Mouse (Mus musculus) kidney, embryonic 15.5 days (tissue): ENCODE data around the gene Lnpep. TPM values are rescaled to one million over a fixed set of nuclear protein-coding genes. Genes with fewer than 3 reads are reported as not detected.

Source experiments
- ATAC-seq: fragments of 200-750 bp; cut with Nextera tagmentation; replicated peaks from 2 replicates; pipeline ENCODE4 v1.8.0; 2017; ENCODE audit warnings: moderate TSS enrichment; ENCODE audit not compliant: low FRiP score
- H3K27ac ChIP-seq: fragments of 300-500 bp; sonication (generic); 2 replicates; pipeline ENCODE4 v1.5.1; 2015; ENCODE audit warnings: mild to moderate bottlenecking, inconsistent platforms
- H3K27me3 ChIP-seq: fragments of 300-500 bp; sonication (generic); 2 replicates; pipeline ENCODE4 v1.6.1; 2015; ENCODE audit warnings: inconsistent platforms
- H3K36me3 ChIP-seq: fragments of 300-500 bp; sonication (generic); 2 replicates; pipeline ENCODE4 v1.6.1; 2015; ENCODE audit warnings: inconsistent platforms
- H3K4me1 ChIP-seq: fragments of 300-500 bp; sonication (generic); 2 replicates; pipeline ENCODE4 v1.6.1; 2015; ENCODE audit warnings: inconsistent platforms
- H3K4me2 ChIP-seq: fragments of 300-500 bp; sonication (generic); 2 replicates; pipeline ENCODE4 v1.6.1; 2015; ENCODE audit warnings: moderate library complexity, mild to moderate bottlenecking, inconsistent platforms
- H3K4me3 ChIP-seq: fragments of 300-500 bp; sonication (generic); replicated peaks from 2 replicates; pipeline ENCODE4 v1.5.1; 2015; ENCODE audit warnings: mild to moderate bottlenecking, inconsistent platforms
- H3K9ac ChIP-seq: fragments of 300-500 bp; sonication (generic); 2 replicates; pipeline ENCODE4 v1.6.1; 2015; ENCODE audit warnings: mild to moderate bottlenecking, inconsistent platforms
- H3K9me3 ChIP-seq: fragments of 300-500 bp; sonication (generic); replicated peaks from 2 replicates; pipeline ENCODE4 v1.6.1; 2016; ENCODE audit warnings: inconsistent platforms
- WGBS: fragments of 180-500 bp; shearing (Covaris S2); methylation state at CpG from one replicate; pipeline ENCODE4 v1.1.7; 2015; ENCODE audit warnings: mixed read lengths; 5-methylcytosine and 5-hydroxymethylcytosine counted together
- polyA plus RNA-seq: library from polyadenylated mRNA; unstranded; fragments of >200 nt; fragmentation: Nextera tagmentation; extraction: Ambion mirVana; gene quantifications from 2 replicates; pipeline ENCODE4 v1.2.1, GENCODE M21; 2015

The Lnpep gene
- polyA plus RNA-seq, 1 experiment from 2014 or later: 9.3 TPM

DNA sequence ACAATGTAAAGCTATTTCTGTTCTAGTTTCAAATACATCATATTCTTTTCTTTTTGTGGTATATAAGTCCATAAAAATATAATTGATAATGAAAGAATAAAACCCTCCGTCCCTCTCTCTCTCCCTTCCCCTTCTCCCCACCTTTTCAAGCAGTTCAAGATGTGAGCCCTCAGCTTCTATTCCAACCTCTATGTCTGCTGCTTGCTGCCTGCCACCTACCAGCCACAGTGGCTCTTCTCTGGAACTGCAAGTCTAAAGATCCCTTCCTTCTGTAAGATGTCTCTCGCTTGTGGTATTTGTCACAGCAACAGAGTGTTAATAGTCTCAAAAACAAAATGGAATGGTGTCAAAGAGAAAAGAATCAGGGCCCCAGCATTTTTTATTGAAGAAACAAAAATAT lies 20.3 kb downstream of the Lnpep start:
- no peak for ATAC-seq
- Histone ChIP-seq H3K4me1 (peaks cover 3% of the 10 kb centered on the region; the same call in 1 of the 2 replicates), H3K27me3 (no peaks in the 10 kb centered on the region), H3K4me2 (no peak overlapping the region), H3K9me3 (no peaks in the 10 kb centered on the region), H3K36me3 (no peaks in the 10 kb centered on the region), H3K27ac (no peak overlapping the region), H3K4me3 (no peak overlapping the region), H3K9ac (no peak overlapping the region)
- WGBS: 86% methylated on average over 2 of the region's 2 CpGs

DNA sequence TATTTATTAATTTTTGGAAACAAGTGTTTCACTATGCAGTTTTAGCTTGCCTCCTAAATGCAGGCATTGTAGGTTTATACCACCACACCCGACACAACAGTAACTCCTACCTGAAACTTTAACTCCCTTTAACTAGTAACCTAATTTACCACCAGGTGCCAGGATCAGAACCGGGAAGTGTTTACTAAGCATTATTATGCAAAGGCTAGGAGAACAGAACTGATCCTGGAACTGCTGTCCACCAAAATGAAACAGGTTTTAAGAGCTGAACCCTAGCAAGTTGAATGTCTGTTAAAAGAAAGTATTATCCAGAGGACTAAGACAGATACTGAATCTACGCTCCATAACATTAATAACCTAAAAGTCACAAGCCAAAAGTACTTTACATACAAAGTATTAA lies 21.2 kb downstream of the Lnpep start:
- no peaks in the 10 kb centered on the region for H3K36me3 ChIP-seq
- H3K4me2 ChIP-seq: no peak overlapping the region
- no peaks in the 10 kb centered on the region for H3K9me3 ChIP-seq
- no peak overlapping the region for H3K27ac ChIP-seq
- H3K4me3 ChIP-seq: no peak overlapping the region
- 87% methylated on average over 3 of the region's 3 CpGs for WGBS
- no peak for ATAC-seq
- H3K4me1 ChIP-seq: peaks cover 3% of the 10 kb centered on the region; the same call in 1 of the 2 replicates
- no peaks in the 10 kb centered on the region for H3K27me3 ChIP-seq
- no peak overlapping the region for H3K9ac ChIP-seq

- Histone ChIP-seq H3K27me3 (no peaks in the 10 kb centered on the region), H3K4me3 (no peak overlapping the region), H3K9ac (no peak overlapping the region), H3K9me3 (no peaks in the 10 kb centered on the region), H3K4me2 (no peak overlapping the region), H3K4me1 (peaks cover 1% of the 10 kb centered on the region; the same call in 1 of the 2 replicates), H3K27ac (no peak overlapping the region), H3K36me3 (no peaks in the 10 kb centered on the region)
- no peak for ATAC-seq
These were observed 22.1 kb downstream of the Lnpep start for GRCm38 (mm10) chr17:17602786-17603185.

GRCm38 (mm10) chr17:17602330-17602729 lies 22.5 kb downstream of the Lnpep start:
- ATAC-seq: no peak
- no peaks in the 10 kb centered on the region for H3K4me1 ChIP-seq
- no peak overlapping the region for H3K4me2 ChIP-seq
- no peaks in the 10 kb centered on the region for H3K36me3 ChIP-seq
- H3K9ac ChIP-seq: no peak overlapping the region
- H3K4me3 ChIP-seq: no peak overlapping the region
- WGBS: 66% methylated on average over 4 of the region's 4 CpGs
- H3K9me3 ChIP-seq: no peaks in the 10 kb centered on the region
- no peaks in the 10 kb centered on the region for H3K27me3 ChIP-seq
- H3K27ac ChIP-seq: no peak overlapping the region

DNA sequence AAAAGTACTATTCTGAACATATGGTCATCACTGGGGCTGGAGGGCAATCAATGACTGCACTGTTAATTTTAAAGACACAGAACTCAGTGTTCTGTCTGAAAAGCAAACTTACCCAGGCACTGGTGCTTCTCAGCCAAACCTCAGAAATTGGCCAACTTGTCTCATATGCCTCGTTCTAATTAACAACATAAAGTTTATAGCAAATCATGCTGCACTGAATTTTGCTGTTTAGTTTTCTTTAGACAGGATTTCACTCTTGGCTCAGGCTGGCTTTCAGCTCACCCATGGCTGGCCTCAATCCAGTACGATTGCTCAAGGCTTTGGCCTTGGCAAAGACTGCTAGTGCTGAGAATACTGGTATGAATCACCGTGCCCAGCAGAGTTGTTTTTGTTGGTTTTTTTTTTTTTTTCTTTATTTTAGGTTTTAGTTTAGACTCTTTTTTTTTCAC lies 24.0 kb downstream of the Lnpep start:
- WGBS: 64% methylated on average over 3 of the region's 3 CpGs
- Histone ChIP-seq H3K4me3 (no peak overlapping the region), H3K4me1 (no peaks in the 10 kb centered on the region), H3K9ac (no peak overlapping the region), H3K9me3 (no peaks in the 10 kb centered on the region), H3K27ac (no peak overlapping the region), H3K27me3 (no peaks in the 10 kb centered on the region), H3K36me3 (no peaks in the 10 kb centered on the region), H3K4me2 (no peak overlapping the region)
- ATAC-seq: no peak

DNA sequence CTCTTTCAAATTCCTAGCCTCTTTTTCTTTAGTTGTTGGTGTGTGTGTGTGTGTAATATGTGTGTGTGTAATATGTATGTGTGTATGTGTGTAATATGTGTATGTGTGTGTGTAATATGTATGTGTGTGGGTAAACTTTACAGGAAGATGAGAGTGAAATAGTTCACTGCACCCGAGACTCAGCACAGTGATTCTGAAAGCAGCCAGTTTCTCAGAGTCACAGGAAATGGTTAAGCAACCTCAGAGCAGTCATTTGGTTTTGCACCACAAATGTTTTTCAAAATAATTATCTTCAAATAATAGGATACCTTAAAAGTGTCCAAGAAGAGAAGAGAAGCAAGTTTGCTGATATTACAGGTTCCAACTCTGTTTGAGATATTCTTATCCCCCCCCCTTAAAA lies 24.8 kb downstream of the Lnpep start:
- no peak overlapping the region for H3K27ac ChIP-seq
- no peaks in the 10 kb centered on the region for H3K9me3 ChIP-seq
- no peak for ATAC-seq
- H3K36me3 ChIP-seq: no peaks in the 10 kb centered on the region
- no peaks in the 10 kb centered on the region for H3K27me3 ChIP-seq
- H3K4me3 ChIP-seq: no peak overlapping the region
- no peak overlapping the region for H3K4me2 ChIP-seq
- WGBS: 64% methylated on average over 1 of the region's 1 CpGs
- no peak overlapping the region for H3K9ac ChIP-seq
- no peaks in the 10 kb centered on the region for H3K4me1 ChIP-seq

- no peak for ATAC-seq
- no peak overlapping the region for H3K9ac ChIP-seq
- no peaks in the 10 kb centered on the region for H3K36me3 ChIP-seq
- H3K4me2 ChIP-seq: no peak overlapping the region
- no peaks in the 10 kb centered on the region for H3K27me3 ChIP-seq
- 69% methylated on average over 2 of the region's 2 CpGs for WGBS
- no peaks in the 10 kb centered on the region for H3K4me1 ChIP-seq
- H3K27ac ChIP-seq: no peak overlapping the region
- no peaks in the 10 kb centered on the region for H3K9me3 ChIP-seq
- no peak overlapping the region for H3K4me3 ChIP-seq
These were observed 26.5 kb downstream of the Lnpep start for GRCm38 (mm10) chr17:17598355-17598754.

DNA sequence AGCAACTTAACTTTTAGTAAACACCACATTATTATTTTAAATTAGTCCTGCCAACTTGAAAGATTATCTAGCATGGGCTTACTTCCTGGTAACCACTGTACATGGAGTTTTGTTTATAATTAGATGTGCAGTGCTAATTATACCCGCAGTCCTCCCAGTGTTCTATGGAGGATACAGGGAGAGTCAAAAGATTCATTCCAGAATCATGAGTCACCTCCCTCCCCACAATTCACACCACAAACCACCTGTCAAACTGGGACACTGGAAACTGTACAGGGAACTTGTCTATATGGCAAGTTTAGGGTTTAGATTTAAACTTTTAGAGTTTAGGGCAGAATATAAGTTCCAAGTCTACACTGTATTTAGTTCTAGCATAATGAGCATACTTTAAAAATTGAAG lies 31.9 kb downstream of the Lnpep start:
- Histone ChIP-seq H3K4me3 (no peak overlapping the region), H3K9ac (no peak overlapping the region), H3K36me3 (no peaks in the 10 kb centered on the region), H3K9me3 (no peaks in the 10 kb centered on the region), H3K4me2 (no peak overlapping the region), H3K27me3 (no peaks in the 10 kb centered on the region), H3K4me1 (no peaks in the 10 kb centered on the region), H3K27ac (no peak overlapping the region)
- WGBS: 68% methylated on average over 1 of the region's 1 CpGs
- no peak for ATAC-seq

- Histone ChIP-seq H3K4me1 (no peaks in the 10 kb centered on the region), H3K36me3 (no peaks in the 10 kb centered on the region), H3K27ac (no peak overlapping the region), H3K9me3 (no peaks in the 10 kb centered on the region), H3K4me2 (no peak overlapping the region), H3K27me3 (no peaks in the 10 kb centered on the region), H3K4me3 (no peak overlapping the region), H3K9ac (no peak overlapping the region)
- 79% methylated on average over 7 of the region's 7 CpGs for WGBS
- no peak for ATAC-seq
These were observed 37.4 kb downstream of the Lnpep start for GRCm38 (mm10) chr17:17587333-17588047.

DNA sequence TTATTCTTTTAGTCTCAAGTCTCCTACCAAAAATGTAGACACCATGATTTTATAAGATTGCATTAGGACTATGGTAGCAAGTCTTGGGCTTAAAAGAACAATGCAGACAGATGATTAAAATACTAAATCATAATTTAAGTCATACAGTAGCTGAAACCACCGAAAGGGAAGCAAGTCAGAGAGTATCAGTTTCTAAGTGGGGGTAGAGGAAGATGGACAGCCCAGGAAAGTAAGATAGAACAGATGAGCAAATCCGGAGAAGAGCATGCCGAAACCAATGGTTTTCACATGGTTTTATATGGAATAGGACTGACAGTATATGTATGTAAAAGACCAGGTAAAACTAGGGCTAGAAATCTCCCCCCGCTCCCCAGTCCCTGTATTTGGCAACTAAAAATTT lies 39.7 kb downstream of the Lnpep start:
- ATAC-seq: no peak
- 86% methylated on average over 4 of the region's 4 CpGs for WGBS
- H3K9me3 ChIP-seq: no peaks in the 10 kb centered on the region

GRCm38 (mm10) chr17:17583896-17584295 lies 41.0 kb downstream of the Lnpep start:
- Histone ChIP-seq H3K27me3 (no peaks in the 10 kb centered on the region), H3K4me1 (no peaks in the 10 kb centered on the region), H3K9me3 (no peaks in the 10 kb centered on the region), H3K27ac (no peak overlapping the region), H3K4me2 (no peak overlapping the region), H3K36me3 (peaks cover 3% of the 10 kb centered on the region; the same call in 1 of the 2 replicates), H3K4me3 (no peak overlapping the region), H3K9ac (no peak overlapping the region)
- ATAC-seq: no peak
- 65% methylated on average over 2 of the region's 2 CpGs for WGBS

More for the DNA sequence above, 39.7 kb downstream of the Lnpep start:
- H3K9ac ChIP-seq: no peak overlapping the region
- no peaks in the 10 kb centered on the region for H3K36me3 ChIP-seq
- no peak overlapping the region for H3K4me2 ChIP-seq
- no peaks in the 10 kb centered on the region for H3K4me1 ChIP-seq
- no peaks in the 10 kb centered on the region for H3K27me3 ChIP-seq
- H3K4me3 ChIP-seq: no peak overlapping the region
- H3K27ac ChIP-seq: no peak overlapping the region

- H3K4me2 ChIP-seq: no peak overlapping the region
- H3K36me3 ChIP-seq: peaks cover 13% of the 10 kb centered on the region
- 90% methylated on average over 3 of the region's 3 CpGs for WGBS
- no peaks in the 10 kb centered on the region for H3K4me1 ChIP-seq
- no peaks in the 10 kb centered on the region for H3K9me3 ChIP-seq
- H3K4me3 ChIP-seq: no peak overlapping the region
- H3K27ac ChIP-seq: no peak overlapping the region
- ATAC-seq: no peak
- H3K9ac ChIP-seq: no peak overlapping the region
- H3K27me3 ChIP-seq: no peaks in the 10 kb centered on the region
These were observed 43.6 kb downstream of the Lnpep start for GRCm38 (mm10) chr17:17581234-17581633.

- Histone ChIP-seq H3K9ac (no peak overlapping the region), H3K36me3 (peaks cover 47% of the 10 kb centered on the region), H3K9me3 (no peaks in the 10 kb centered on the region), H3K27ac (no peak overlapping the region), H3K27me3 (no peaks in the 10 kb centered on the region), H3K4me3 (no peak overlapping the region), H3K4me1 (no peaks in the 10 kb centered on the region), H3K4me2 (no peak overlapping the region)
- WGBS: 92% methylated on average over 9 of the region's 9 CpGs
- no peak for ATAC-seq
These were observed 48.5 kb downstream of the Lnpep start for GRCm38 (mm10) chr17:17576399-17576798.
